Mouse (Mus musculus) cerebellum, adult 11-12 months (tissue): ENCODE measurements at regions not wholly inside any gene's neighbourhood (a gene's known extent, or its start where the extent isn't known, plus 50 kb on each side); places are given as distances from the start of the nearest gene placed in this dataset.

Experiments used
- DNase-seq: peaks from one replicate; pipeline ENCODE4 v3.0.0; 2022

GRCm38 (mm10) chr14:25137312-25137711 lies 321.7 kb upstream of the Zmiz1 start:
- no peak for DNase-seq

GRCm38 (mm10) chr14:25138485-25138884 lies 320.5 kb upstream of the Zmiz1 start:
- DNase-seq, result no peak

DNA sequence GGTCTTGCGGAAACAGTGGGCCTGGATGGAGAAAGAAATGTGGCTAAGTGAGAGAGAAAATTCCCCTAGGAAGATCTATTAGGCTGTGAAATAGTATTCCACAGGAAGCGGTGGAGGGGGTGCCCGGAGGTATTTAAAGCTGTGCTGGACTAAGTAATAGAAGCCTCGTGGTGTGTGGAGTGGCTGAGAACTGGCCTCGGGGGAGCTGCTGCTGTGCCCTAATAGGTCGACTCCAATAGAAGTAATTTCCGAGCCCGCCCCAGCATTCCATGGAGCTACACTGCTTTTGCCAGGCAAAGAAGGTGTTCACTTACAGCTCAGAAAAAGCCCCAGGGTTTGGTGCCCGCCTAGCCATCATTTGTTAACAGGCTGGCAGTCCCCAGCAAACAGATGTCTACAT lies 317.1 kb upstream of the Zmiz1 start:
- no peak for DNase-seq

- no peak for DNase-seq
These were observed 315.9 kb upstream of the Zmiz1 start for GRCm38 (mm10) chr14:25143051-25143450.

DNA sequence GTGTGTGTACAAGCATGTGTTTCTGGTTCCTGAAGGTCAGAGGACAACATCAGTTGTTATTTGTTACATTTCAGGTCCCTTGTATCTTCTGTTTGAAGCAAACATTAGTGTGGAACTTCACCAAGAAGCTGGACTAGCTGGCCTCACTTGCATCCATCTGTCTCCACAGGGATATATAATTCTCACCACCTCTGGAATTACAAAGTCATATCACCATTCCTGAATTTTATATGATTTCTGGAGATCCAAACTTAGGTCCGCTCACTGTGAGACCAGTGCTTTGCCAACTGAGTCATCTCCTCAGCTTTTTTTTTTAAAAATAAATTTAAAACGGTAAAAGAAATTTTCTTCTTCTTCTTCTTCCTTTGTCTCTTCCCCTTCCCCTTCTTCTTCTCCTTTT lies 311.3 kb upstream of the Zmiz1 start:
- no peak for DNase-seq

DNA sequence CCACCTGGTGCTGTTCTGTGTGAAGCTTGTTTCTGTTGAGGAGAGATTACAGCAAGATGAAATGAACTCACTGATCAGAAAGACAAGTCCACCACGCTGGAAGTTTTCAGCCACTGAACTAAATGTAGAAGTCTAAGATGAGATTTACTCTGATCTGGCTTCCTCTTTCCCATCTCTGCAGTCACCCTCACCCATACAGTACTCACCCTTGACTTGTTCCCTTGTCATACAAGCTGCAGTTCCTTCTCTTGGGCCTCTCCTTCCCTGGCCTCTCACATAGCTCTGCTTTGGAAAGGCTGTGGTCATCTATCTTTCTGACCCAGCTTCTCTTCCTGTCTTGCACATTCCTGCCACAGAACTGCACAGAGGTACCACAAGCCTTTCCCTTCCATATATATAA lies 308.0 kb upstream of the Zmiz1 start:
- no peak for DNase-seq

GRCm38 (mm10) chr14:25151485-25151884 lies 307.5 kb upstream of the Zmiz1 start:
- peak; percentile 67 for DNase-seq

DNA sequence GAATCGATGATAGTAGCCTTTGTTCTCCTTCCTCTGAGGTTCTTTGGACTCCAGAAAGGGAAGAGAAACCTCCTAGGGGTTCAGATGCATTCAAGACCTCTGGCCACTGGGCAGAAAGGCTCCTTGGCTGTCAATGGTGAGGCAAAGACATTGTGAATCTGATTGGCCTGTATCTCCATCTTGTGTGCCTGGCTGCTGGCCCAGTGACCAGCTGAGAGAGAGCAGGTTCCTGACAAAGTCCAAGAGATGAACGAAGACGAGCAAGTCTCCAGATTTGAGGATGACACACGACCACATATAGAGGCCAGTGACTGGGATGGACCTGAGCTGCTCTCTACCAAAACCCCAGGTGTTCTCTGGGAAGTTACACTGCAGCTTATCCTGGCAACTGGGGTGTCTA lies 305.4 kb upstream of the Zmiz1 start:
- no peak for DNase-seq

DNA sequence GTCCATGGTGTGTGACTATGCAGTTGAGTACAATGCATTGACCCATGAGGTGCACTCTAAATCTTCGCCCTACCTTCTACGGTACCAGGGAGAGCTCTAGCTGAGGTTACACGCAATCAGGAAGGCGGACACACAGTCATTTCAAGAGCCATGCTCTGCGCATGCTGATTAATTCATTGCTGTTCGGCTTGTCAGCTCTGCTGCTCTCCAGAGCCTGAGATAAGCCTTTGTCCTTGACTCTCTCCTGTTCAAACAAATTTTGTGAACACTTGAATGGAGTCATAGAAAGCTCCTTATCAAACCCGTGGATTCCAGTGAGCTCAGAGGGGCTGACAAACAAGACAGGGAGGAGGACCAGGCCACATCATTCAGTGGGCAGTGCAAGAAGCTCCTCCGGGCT lies 304.8 kb upstream of the Zmiz1 start:
- no peak for DNase-seq

DNA sequence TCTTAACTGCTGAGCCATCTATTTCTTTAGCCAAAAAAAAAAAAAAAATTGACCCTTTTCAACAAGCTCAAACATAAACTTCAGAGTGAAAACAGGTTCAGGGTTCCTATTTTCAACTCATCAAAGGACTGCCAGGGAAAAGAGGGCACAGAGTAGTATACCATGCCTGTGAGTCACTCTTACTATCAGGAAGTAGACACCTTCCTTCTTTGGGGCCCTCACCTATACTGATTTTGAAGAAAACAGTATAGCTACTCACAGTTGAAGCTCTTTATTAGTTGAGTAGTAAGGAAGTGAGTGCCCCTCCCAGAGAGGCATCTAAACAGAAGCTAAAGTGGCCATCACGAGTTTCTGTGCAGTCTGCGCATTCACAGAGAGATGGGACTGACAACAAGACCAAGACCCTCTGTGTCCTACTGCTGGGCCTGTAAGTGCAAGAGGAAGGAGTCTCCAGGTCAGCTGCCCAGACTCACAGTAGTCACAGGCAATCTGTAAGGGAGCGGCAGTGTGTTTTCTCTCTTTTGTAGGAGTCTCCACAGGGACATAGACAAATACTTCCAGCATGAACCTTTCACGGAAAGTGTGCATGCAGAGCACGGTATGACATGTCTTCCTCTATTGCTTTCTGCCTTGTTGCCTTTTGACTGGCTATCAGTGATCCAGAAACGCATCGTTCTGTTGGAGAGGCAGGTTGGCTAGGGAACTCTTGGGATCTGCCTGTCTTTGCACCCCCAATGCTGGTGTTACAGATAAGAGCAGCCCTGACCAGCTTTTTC lies 303.8 kb upstream of the Zmiz1 start:
- no peak for DNase-seq

GRCm38 (mm10) chr14:25156171-25156570 lies 302.8 kb upstream of the Zmiz1 start:
- no peak for DNase-seq

- no peak for DNase-seq
These were observed 297.2 kb upstream of the Zmiz1 start for GRCm38 (mm10) chr14:25161684-25162321.

DNA sequence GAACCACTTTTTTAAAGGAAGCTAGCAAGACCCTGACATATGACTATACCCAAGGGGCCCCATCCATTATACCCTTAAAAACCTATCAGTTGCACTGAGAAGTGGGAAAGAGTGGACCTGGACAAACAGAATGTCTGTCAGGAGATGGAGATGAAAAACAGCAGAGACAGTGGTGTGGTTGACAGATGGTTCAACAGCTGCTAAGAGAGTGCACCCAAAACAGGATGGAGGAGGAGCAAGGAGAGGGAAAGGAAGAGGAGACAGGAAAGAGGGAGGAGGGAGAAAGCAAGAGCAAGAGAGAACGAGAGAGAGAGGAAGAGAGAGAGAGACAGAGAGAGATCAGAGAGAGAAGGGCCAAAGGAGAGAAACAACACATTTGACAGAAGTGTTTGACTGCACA lies 292.8 kb upstream of the Zmiz1 start:
- no peak for DNase-seq

DNA sequence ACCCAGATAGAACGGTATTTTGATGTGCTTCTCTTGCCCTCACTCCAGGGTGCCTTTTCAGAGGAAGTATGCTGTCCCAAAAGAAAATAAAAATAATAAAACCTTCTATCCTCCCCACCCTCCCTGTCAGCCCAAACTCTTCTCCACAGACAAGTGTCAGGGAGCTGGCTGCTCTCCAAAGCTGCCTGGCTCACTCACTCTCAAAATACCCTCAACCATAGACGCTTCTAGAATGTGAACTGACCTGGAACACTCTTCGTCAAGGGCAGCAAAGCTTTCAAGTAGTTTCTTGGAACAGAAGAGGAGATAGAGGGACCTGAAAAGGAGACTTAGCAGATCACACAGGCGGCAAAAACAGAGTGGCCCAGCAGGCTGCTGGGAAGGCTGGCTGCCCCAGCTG lies 291.4 kb upstream of the Zmiz1 start:
- no peak for DNase-seq

- no peak for DNase-seq
These were observed 290.7 kb upstream of the Zmiz1 start for GRCm38 (mm10) chr14:25168310-25168709.

DNA sequence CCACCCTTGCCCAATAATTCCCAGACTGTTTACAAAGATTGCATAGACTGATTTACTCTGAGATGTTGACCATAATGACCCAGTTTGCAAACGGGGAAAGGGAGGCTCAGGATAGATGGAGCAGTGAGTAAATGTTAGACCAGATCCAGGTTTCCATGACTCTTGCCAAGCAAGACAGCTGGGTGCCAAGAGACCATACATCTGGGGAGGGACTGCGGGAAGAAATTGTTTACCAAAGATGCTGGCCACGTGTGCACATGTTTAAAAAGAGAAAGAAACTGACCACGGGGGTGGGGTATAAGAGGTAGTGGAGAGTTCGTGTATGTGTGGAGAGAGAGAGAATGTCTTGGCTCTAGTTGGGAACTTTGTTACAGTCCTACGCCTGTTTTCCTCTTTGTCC lies 285.7 kb upstream of the Zmiz1 start:
- no peak for DNase-seq

GRCm38 (mm10) chr14:25173873-25174272 lies 285.1 kb upstream of the Zmiz1 start:
- DNase-seq, result no peak

- no peak for DNase-seq
These were observed 284.6 kb upstream of the Zmiz1 start for GRCm38 (mm10) chr14:25174402-25174801.

DNA sequence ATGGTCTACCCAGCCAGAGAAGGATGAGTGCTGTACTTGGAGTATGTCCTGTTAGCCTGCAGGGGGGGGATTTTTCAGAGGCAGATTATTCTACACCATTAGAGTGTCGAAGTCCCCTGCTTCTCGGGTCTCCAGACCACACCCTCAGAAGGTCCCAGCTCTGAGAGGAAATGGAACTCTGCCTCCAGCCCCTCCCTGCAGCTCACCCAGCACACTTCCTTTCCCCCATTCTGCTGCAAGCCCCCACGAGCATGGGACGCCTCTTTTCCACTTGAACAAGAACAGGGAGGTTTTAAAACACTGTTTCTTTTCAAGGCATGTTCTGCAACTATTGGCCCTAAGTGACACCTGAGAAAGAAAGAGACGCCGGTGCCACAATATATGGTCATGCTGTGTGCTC lies 282.8 kb upstream of the Zmiz1 start:
- DNase-seq, result no peak

DNA sequence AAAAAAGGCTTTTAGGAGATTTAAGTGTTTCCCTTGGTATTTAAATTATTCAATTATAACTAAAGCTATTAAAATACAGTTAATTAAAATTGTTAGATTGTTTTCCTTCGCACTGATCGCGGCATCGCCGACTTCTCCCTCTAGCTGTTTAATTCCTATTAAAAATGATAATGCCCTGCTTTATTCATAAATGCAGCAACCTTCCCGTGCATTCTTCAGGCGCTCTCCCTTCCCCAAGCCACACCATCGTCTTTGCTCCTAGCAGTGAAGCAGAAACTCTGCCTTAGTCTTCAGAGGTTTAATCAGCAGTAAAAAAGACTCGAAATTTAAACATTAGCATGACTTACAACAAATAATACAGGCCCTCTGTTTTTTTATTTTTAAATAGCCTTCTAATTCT lies 278.9 kb upstream of the Zmiz1 start:
- no peak for DNase-seq

- DNase-seq, result no peak
These were observed 277.6 kb upstream of the Zmiz1 start for GRCm38 (mm10) chr14:25181406-25181805.

DNA sequence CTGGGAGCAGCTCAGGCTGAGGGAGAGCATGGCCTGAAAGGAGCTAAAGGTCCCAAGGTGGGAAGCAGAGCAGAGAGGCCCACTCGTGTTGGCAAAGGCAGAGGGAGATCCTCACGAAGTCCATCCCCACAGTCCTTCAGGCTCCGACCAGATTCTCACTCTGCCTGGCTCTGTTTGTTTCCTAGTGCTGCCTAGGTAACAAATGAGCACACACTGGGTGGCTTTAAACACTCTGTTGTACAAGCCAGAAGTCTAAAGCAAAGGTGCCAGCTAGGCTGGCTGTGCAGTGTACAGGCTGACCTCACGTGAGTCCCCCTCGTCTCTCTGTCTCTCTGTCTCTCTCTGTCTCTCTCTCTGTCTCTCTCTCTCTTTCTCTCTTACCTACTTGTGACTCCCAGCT lies 274.9 kb upstream of the Zmiz1 start:
- DNase-seq, result no peak

DNA sequence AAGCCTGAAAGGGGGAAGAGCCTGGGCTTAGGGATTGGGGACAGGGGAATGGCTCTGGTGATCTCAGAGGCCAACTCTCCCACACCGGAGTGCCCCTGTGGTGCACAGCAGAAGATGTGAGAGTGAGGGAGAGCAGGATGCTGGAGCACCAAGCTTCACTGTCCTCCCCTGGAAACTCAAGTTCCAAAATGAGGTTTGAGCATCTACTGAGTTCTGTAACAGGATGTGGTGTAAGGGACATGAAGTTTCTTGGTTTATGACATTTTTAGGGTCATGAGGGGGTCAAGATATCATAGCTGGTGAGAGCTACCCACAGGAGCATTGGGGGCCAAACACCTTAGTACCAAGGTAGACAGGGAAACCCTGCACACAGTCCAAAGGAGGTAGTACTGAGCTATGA lies 274.1 kb upstream of the Zmiz1 start:
- DNase-seq, result no peak

DNA sequence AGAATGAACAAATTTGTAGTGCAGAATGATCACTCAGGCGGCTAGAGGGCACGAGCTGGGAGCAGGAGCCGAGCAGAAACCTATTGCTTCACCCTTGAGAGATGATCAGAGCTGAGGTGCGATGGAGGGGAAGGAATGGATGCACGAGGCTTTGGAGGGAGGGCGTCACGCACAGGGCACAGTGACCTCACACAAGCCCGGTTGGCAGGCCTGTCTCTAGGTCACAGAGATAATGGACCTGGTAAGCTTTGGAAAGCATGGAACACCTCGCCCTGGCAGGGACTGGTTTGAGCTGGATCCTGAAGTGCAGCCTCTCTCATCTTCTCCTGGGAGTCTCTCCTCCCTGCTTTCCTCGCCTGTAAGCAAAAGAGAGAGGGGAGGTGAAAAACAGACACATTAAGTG lies 273.4 kb upstream of the Zmiz1 start:
- no peak for DNase-seq
